Comparison of ENCODE assay signal across 16 mouse cellular contexts in genomic region chr3:112733205-112733604, GRCm38 (mm10).
"Had no signal": no experiment of that assay in that cellular context is flagged by ENCODE, and none has a peak within 500 bp of the region (broad histone marks: within the 10 kb centered on the region; RNA-seq: fewer than 3 reads in every experiment).

No protein-coding gene starts in this region.

- H3K27me3 ChIP-seq: limb, embryonic 13.5 days; liver, embryonic 15.5 days; neural tube, embryonic 13.5 days had no signal

- H3K4me1 ChIP-seq: limb, embryonic 13.5 days; liver, embryonic 15.5 days; neural tube, embryonic 13.5 days had no signal

- H3K4me3 ChIP-seq: limb, embryonic 13.5 days; liver, embryonic 15.5 days; neural tube, embryonic 13.5 days had no signal

- H3K27ac ChIP-seq: kidney, postnatal 0 days; limb, embryonic 13.5 days; liver, embryonic 15.5 days; macrophage; neural tube, embryonic 13.5 days had no signal

- H3K9ac ChIP-seq: limb, embryonic 13.5 days; liver, embryonic 15.5 days; lung, embryonic 14.5 days; neural tube, embryonic 13.5 days had no signal

- DNase-seq: kidney, adult 11 months; kidney, adult 9 months; kidney, postnatal 36 days; left cerebral cortex, postnatal 4 days; lung, embryonic 14.5 days; lung, postnatal 10 days; retina, postnatal 1 day; right cerebral cortex, postnatal 4 days; spleen, adult 18-20 months; thymus, adult 18-20 months; thymus, postnatal 14 days had no signal

- H3K9me3 ChIP-seq: limb, embryonic 13.5 days; liver, embryonic 15.5 days; neural tube, embryonic 13.5 days had no signal

- H3K36me3 ChIP-seq: limb, embryonic 13.5 days; liver, embryonic 15.5 days; neural tube, embryonic 13.5 days had no signal

- H3K4me2 ChIP-seq: limb, embryonic 13.5 days; liver, embryonic 15.5 days; lung, embryonic 14.5 days; neural tube, embryonic 13.5 days had no signal
